Mouse (Mus musculus) stomach, embryonic 14.5 days (tissue): ENCODE data around the gene Rps6kl1. TPM values are rescaled to one million over a fixed set of nuclear protein-coding genes. Genes with fewer than 3 reads are reported as not detected.

Source experiments
- ATAC-seq: fragments of 200-750 bp; cut with Nextera tagmentation; 2 replicates; pipeline ENCODE4 v1.8.0; 2017; ENCODE audit warnings: low read depth, moderate TSS enrichment; ENCODE audit not compliant: insufficient number of reproducible peaks, insufficient read depth, low FRiP score
- H3K27ac ChIP-seq: fragments of 300-500 bp; sonication (generic); 2 replicates; pipeline ENCODE4 v1.5.1; 2014; ENCODE audit warnings: mild to moderate bottlenecking, low read length, moderate library complexity, mixed read lengths
- H3K27me3 ChIP-seq: fragments of 300-500 bp; sonication (generic); 2 replicates; pipeline ENCODE4 v1.6.1; 2014; ENCODE audit warnings: low read length, control low read depth, mixed read lengths; ENCODE audit not compliant: control insufficient read depth, insufficient read depth
- H3K36me3 ChIP-seq: fragments of 300-500 bp; sonication (generic); 2 replicates; pipeline ENCODE4 v1.6.1; 2014; ENCODE audit warnings: mild to moderate bottlenecking, control low read depth, low read length, moderate library complexity, mixed read lengths; ENCODE audit not compliant: control insufficient read depth, insufficient read depth
- H3K4me1 ChIP-seq: fragments of 300-500 bp; sonication (generic); 2 replicates; pipeline ENCODE4 v1.6.1; 2014; ENCODE audit warnings: low read length, control low read depth, mixed read lengths; ENCODE audit not compliant: control insufficient read depth, insufficient read depth
- H3K4me2 ChIP-seq: fragments of 300-500 bp; sonication (generic); replicated peaks from 2 replicates; pipeline ENCODE4 v1.6.1; 2014; ENCODE audit warnings: low read depth, low read length, control low read depth
- H3K4me3 ChIP-seq: fragments of 300-500 bp; sonication (generic); 2 replicates; pipeline ENCODE4 v1.5.1; 2014; ENCODE audit warnings: low read depth, low read length, control low read depth
- H3K9ac ChIP-seq: fragments of 300-500 bp; sonication (generic); replicated peaks from 2 replicates; pipeline ENCODE4 v1.6.1; 2014; ENCODE audit warnings: low read depth, mild to moderate bottlenecking, control low read depth, low read length, moderate library complexity, mixed read lengths
- H3K9me3 ChIP-seq: fragments of 300-500 bp; sonication (generic); 2 replicates; pipeline ENCODE4 v1.6.1; 2016; ENCODE audit warnings: low read depth, low read length, control low read depth; ENCODE audit not compliant: control insufficient read depth
- WGBS: fragments of 180-500 bp; shearing (Covaris S2); extraction: QIAGEN DNeasy Blood & Tissue Kit; methylation state at CpG from one replicate; pipeline ENCODE4 v1.1.7; 2014; 5-methylcytosine and 5-hydroxymethylcytosine counted together
- polyA plus RNA-seq: library from polyadenylated mRNA; unstranded; fragments of >200 nt; fragmentation: Nextera tagmentation; extraction: Ambion mirVana; gene quantifications from 2 replicates; pipeline ENCODE4 v1.2.1, GENCODE M21; 2014

Gene Rps6kl1
- polyA plus RNA-seq, 1 experiment from 2014 or later: 1.8 TPM

DNA sequence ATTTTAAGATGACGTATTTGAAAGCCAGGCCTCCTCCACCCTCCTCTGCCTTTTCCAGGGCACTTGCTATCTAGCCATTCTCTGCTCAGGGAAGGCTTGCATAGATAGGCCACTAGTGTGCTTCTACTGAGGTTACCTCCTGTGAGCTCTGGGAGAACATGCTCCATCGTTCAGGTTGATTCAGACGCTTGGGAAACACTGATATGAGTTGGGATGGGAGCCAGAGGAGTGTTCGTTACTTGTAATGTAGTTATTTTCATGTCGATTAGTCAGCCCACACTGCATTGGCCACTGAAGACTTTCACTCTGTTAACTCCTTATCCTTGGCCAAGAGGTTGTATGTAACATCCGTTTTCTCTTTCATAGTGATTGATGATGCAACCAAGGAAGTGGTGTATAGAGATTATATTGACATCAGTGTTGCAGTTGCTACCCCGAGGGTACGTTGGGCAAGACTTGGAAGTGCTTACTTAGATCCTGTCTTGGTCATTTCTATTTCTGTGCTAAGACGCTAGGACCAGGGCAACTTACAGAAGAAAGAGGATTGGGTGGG, 21.6 kb downstream of the Rps6kl1 start:
- H3K9me3 ChIP-seq: no peaks in the 10 kb centered on the region
- no peak overlapping the region for H3K4me2 ChIP-seq
- 90% methylated on average over 9 of the region's 9 CpGs for WGBS
- H3K27me3 ChIP-seq: no peaks in the 10 kb centered on the region
- ATAC-seq: no peak
- no peaks in the 10 kb centered on the region for H3K4me1 ChIP-seq
- no peak overlapping the region for H3K4me3 ChIP-seq
- no peak overlapping the region for H3K27ac ChIP-seq
- peaks cover 75% of the 10 kb centered on the region for H3K36me3 ChIP-seq
- H3K9ac ChIP-seq: no peak overlapping the region

DNA sequence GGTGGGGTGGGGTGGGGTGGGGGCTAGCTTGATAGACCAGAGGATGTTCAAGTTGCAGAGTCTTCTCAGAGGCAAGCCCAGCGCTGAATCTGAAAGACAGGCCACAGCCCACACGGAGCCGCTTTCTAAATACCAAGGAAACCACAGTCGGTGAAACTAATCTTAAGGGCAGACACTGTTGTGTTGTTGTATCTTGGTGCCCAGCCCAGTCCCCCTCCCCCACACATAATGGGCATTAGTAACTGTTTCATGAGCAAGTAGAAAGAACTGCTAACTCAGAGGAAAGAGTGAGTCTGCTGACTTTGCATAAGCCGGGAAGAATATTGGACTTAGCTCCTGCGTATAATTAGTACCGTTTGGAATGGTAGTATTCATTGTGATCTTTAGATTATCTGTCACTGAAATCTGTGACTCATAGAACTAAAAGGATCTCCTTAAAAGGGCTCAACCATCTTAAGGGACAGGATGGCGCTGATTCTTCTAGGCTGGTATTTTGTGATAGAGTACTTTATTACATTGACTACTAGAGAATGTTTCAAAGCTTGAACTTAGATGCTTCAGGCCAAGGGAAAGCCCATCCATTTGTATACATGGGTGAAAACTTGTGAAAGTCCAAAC, 24.0 kb downstream of the Rps6kl1 start:
- no peak for ATAC-seq
- Histone ChIP-seq H3K27me3 (no peaks in the 10 kb centered on the region), H3K36me3 (peaks cover 72% of the 10 kb centered on the region), H3K4me2 (no peak overlapping the region), H3K9ac (no peak overlapping the region), H3K9me3 (no peaks in the 10 kb centered on the region), H3K4me1 (no peaks in the 10 kb centered on the region), H3K4me3 (no peak overlapping the region), H3K27ac (no peak overlapping the region)
- WGBS: 88% methylated on average over 8 of the region's 8 CpGs

DNA sequence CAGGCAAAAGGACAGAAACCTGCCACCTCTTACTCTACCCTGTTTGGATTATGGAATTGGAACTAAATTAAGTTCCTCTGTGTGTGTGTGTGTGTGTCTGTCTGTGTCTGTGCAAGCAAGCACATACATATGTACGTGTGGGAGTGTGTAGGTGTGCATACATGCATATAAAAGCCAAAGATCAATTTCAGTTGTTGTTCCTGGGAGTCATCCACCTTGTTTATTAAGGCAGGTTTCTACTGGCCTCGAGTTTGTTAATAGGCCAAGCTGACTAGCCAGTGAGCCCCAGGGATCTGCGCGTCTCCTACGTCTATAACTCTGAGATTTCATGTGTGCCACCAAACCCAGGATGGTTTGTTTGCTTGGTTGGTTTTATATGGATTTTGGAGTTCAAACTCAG, 26.3 kb downstream of the Rps6kl1 start:
- Histone ChIP-seq H3K4me3 (no peak overlapping the region), H3K4me2 (no peak overlapping the region), H3K27ac (no peak overlapping the region), H3K9me3 (no peaks in the 10 kb centered on the region), H3K36me3 (peaks cover 72% of the 10 kb centered on the region), H3K9ac (no peak overlapping the region), H3K27me3 (no peaks in the 10 kb centered on the region), H3K4me1 (no peaks in the 10 kb centered on the region)
- no peak for ATAC-seq
- WGBS: 94% methylated on average over 5 of the region's 5 CpGs

DNA sequence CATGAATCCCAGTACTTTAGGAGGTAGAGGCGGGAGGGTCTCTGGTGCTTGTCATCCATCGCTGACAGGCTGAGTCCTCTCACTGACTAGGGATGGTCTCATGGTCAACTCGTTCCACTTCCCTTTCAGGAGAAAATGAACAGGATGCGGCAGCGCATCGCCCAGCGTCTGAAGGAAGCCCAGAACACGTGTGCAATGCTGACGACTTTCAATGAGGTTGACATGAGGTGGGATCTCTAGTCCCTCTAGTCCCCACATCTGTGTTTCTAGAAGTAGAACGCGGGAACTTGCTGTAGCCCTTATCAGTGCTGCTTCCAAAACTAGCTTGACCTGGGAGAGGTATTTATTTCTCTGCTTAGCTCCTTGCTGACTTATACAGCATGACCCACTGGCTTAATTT, 27.4 kb downstream of the Rps6kl1 start:
- Histone ChIP-seq H3K9ac (no peak overlapping the region), H3K9me3 (no peaks in the 10 kb centered on the region), H3K27me3 (no peaks in the 10 kb centered on the region), H3K27ac (no peak overlapping the region), H3K4me1 (no peaks in the 10 kb centered on the region), H3K4me2 (no peak overlapping the region), H3K36me3 (peaks cover 71% of the 10 kb centered on the region), H3K4me3 (no peak overlapping the region)
- no peak for ATAC-seq
- 88% methylated on average over 11 of the region's 11 CpGs for WGBS

DNA sequence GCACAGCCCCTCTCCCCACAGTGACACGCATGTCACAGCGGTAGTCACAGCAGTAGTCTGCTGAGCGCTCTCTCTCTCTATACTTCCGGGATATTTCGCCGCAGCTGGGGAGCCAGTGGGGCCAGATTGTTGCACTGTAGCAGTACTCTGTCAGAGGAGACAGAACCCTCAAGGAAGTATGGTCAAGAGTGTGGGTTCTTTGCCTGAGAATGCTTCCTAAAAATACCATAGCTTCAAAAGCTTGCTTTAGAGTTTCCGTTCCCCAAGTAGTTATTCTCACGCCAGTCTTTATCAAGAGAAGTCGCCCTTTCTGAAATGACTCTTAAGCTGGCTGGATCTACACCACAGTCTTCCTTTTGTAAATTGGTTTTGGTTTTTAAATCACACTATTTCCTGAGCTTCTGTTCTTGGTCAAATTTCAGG, 27.9 kb downstream of the Rps6kl1 start:
- Histone ChIP-seq H3K9ac (no peak overlapping the region), H3K4me2 (no peak overlapping the region), H3K4me3 (no peak overlapping the region), H3K4me1 (no peaks in the 10 kb centered on the region), H3K9me3 (no peaks in the 10 kb centered on the region), H3K27me3 (no peaks in the 10 kb centered on the region), H3K27ac (no peak overlapping the region), H3K36me3 (peaks cover 68% of the 10 kb centered on the region)
- no peak for ATAC-seq
- 97% methylated on average over 9 of the region's 9 CpGs for WGBS

DNA sequence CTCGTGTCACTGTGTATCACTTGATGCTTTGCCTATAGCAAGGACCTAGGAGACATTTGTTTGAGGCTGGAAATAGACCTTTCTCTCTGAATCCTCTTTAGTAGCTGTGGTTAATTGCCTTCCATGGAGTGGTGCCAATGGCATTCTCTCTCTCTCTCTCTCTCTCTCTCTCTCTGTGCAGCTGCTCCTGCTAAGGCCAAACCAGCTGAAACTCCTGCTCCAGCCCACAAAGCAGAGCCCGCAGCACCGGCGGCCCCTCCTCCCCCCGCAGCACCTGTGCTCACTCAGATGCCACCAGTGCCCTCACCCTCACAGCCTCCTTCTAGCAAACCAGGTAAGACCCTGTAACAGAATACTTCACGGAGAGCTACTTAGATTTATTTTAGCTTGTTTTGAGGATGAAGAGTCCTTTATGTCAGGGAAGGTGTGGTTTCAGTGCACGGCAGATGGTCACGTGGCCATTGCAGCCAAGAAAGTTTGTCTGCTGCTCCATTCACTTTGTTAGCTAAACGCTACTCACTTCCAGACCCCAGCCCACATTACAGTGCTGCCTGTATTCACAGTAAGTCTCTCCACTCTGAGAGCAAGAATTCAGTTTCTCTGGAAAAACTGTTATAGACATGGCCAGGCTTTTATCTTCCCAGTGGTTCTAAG, 29.1 kb downstream of the Rps6kl1 start:
- Histone ChIP-seq H3K4me1 (no peaks in the 10 kb centered on the region), H3K9ac (no peak overlapping the region), H3K4me2 (no peak overlapping the region), H3K27me3 (no peaks in the 10 kb centered on the region), H3K9me3 (no peaks in the 10 kb centered on the region), H3K4me3 (no peak overlapping the region), H3K27ac (no peak overlapping the region), H3K36me3 (peaks cover 67% of the 10 kb centered on the region)
- 90% methylated on average over 9 of the region's 9 CpGs for WGBS
- no peak for ATAC-seq

DNA sequence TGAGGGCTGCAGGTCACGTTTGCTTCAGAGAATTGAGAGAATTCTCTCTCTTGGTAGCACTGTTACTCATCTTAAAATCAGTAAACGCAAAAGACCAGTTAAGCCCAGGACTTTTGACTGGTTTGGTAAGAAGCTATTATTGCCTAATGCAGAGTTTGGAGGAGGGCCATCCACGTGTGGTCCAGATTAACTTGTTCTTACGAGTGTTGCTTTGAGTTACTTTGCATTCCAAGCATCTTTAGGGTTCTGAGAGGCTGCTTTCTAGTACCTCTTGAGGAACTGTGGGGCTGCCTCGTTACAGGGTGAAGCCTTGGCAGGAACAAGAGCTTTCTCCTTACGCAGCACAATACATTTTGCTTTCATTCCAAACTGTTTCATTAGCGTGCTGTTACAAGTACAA, 35.4 kb downstream of the Rps6kl1 start:
- H3K9me3 ChIP-seq: no peaks in the 10 kb centered on the region
- H3K36me3 ChIP-seq: peaks cover 24% of the 10 kb centered on the region
- no peak for ATAC-seq
- H3K9ac ChIP-seq: no peak overlapping the region
- WGBS: 81% methylated on average over 7 of the region's 7 CpGs
- H3K4me3 ChIP-seq: no peak overlapping the region
- no peak overlapping the region for H3K27ac ChIP-seq
- H3K4me2 ChIP-seq: no peak overlapping the region
- H3K27me3 ChIP-seq: no peaks in the 10 kb centered on the region
- H3K4me1 ChIP-seq: peaks cover 11% of the 10 kb centered on the region

DNA sequence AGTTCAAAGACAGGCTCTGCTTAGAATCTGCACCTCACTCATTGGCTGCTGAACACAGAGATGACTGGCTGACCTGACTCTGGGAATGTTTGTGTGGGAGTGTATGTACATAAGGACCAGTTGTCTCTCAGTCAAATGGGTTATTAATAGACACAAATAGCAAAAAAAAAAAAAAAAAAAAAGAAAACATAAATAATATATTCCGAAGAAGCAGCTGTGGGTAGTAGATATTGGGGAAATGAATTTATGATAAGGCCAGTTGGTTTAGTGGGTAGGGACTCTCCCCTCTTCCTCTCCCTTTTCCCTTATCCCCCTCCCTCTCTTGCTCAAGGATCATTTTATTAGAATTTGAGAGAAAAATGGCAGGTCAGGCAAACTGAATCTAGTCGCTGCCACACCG, 37.1 kb downstream of the Rps6kl1 start:
- no peak overlapping the region for H3K9ac ChIP-seq
- ATAC-seq: no peak
- peaks cover 13% of the 10 kb centered on the region for H3K36me3 ChIP-seq
- no peaks in the 10 kb centered on the region for H3K27me3 ChIP-seq
- WGBS: 90% methylated on average over 3 of the region's 3 CpGs
- H3K27ac ChIP-seq: no peak overlapping the region
- H3K9me3 ChIP-seq: no peaks in the 10 kb centered on the region
- no peak overlapping the region for H3K4me3 ChIP-seq
- no peak overlapping the region for H3K4me2 ChIP-seq
- peaks cover 20% of the 10 kb centered on the region for H3K4me1 ChIP-seq
